Mouse (Mus musculus) sigmoid colon, adult 10 weeks (tissue): ENCODE measurements around the gene Olfr746. TPM values are rescaled to one million over a fixed set of nuclear protein-coding genes. Genes with fewer than 3 reads are reported as not detected.

Experiments used
- polyA plus RNA-seq: library from polyadenylated mRNA; stranded (reverse); fragments of 350-450 nt; fragmentation: Illumina TruSeq; extraction: RNeasy Lipid Tissue Mini Kit (QIAGEN cat#74804); gene quantifications from one replicate; pipeline ENCODE4 v1.2.3, GENCODE M21; 2014; ENCODE audit warnings: low read depth, low replicate concordance

Olfr746 gene
- not detected for polyA plus RNA-seq

GRCm38 (mm10) chr14:50646783-50647182 lies at the start of gene Olfr746:
TSS of gene Olfr746 (plus strand) at chr14:50647083.

GRCm38 (mm10) chr14:50614579-50614978 lies 32.3 kb upstream of the Olfr746 start, which contains the start of gene Olfr744:
TSS of gene Olfr744 (plus strand) at chr14:50614879.

GRCm38 (mm10) chr14:50639088-50639487 lies 7.8 kb upstream of the Olfr746 start, which contains the start of gene Olfr745:
TSS of gene Olfr745 (plus strand) at chr14:50639388.

GRCm38 (mm10) chr14:50693106-50693505 lies 46.2 kb downstream of the Olfr746 start, which contains the start of gene Olfr747:
TSS of gene Olfr747 (minus strand) at chr14:50693206.

Other genes with a start within 250 kb of the Olfr746 start
- not detected for gene Olfr738, start 239.5 kb upstream of the Olfr746 start, polyA plus RNA-seq
- not detected for gene Olfr739, start 228.5 kb upstream of the Olfr746 start, polyA plus RNA-seq
- gene Olfr740, start 201.5 kb upstream of the Olfr746 start, polyA plus RNA-seq: not detected
- gene Olfr741, start 174.3 kb upstream of the Olfr746 start, polyA plus RNA-seq: not detected
- gene Olfr742, start 143.5 kb upstream of the Olfr746 start, polyA plus RNA-seq: not detected
- not detected for gene Olfr743, start 125.2 kb upstream of the Olfr746 start, polyA plus RNA-seq
- gene Olfr744, start 32.2 kb upstream of the Olfr746 start, polyA plus RNA-seq: not detected
- gene Olfr745, start 7.7 kb upstream of the Olfr746 start, polyA plus RNA-seq: not detected
- gene Olfr747, start 46.1 kb downstream of the Olfr746 start, polyA plus RNA-seq: not detected
- not detected for gene Olfr748, start 60.3 kb downstream of the Olfr746 start, polyA plus RNA-seq
- gene Olfr749, start 98.0 kb downstream of the Olfr746 start, polyA plus RNA-seq: not detected
- 31.4 TPM for gene Ttc5, start 138.4 kb downstream of the Olfr746 start, polyA plus RNA-seq
- gene Ccnb1ip1, start 160.6 kb downstream of the Olfr746 start, polyA plus RNA-seq: not detected
- gene Parp2, start 160.8 kb downstream of the Olfr746 start, polyA plus RNA-seq: 62.1 TPM
- 53.8 TPM for gene Tep1, start 223.5 kb downstream of the Olfr746 start, polyA plus RNA-seq